Mouse (Mus musculus): ENCODE measurements around the gene Sbds. TPM values are rescaled to one million over a fixed set of nuclear protein-coding genes. Genes with fewer than 3 reads are reported as not detected.

Sbds gene
- polyA plus RNA-seq, 1 experiment from 2014 or later = 60.0 TPM

GRCm38 (mm10) chr5:130217406-130217805, 37.9 kb downstream of the Sbds start:
- Histone ChIP-seq H3K27ac (replicated peaks) (no peak overlapping the region), H3K4me1 (peaks cover 8% of the 10 kb centered on the region), H3K27me3 (no peaks in the 10 kb centered on the region), H3K36me3 (peaks cover 11% of the 10 kb centered on the region; the same call in 1 of the 2 replicates), H3K4me3 (no peak overlapping the region), H3K4me2 (replicated peaks) (no peak overlapping the region), H3K9ac (replicated peaks) (no peak overlapping the region), H3K9me3 (no peaks in the 10 kb centered on the region)
- no peak for ATAC-seq (replicated peaks)
- 87% methylated on average over 4 of the region's 4 CpGs for WGBS

- no peak within 1 kb of the TSS for H3K4me3 ChIP-seq
- ATAC-seq (replicated peaks) = no peak
- peaks cover 8% of the 10 kb centered on the region for H3K4me1 ChIP-seq
- H3K4me2 ChIP-seq (replicated peaks) = no peak within 1 kb of the TSS
- H3K36me3 ChIP-seq = peaks cover 15% of the 10 kb centered on the region; the same call in 1 of the 2 replicates
- no peak within 1 kb of the TSS for H3K9ac ChIP-seq (replicated peaks)
- 85% methylated on average over 7 of the region's 7 CpGs for WGBS
- H3K9me3 ChIP-seq = no peaks in the 10 kb centered on the region
- no peak within 1 kb of the TSS for H3K27ac ChIP-seq (replicated peaks)
- H3K27me3 ChIP-seq = no peaks in the 10 kb centered on the region
These were observed 38.5 kb downstream of the Sbds start, which contains the start of gene Tmem248 for GRCm38 (mm10) chr5:130216781-130217180. Tmem248 (plus strand) TSS chr5:130217081.

GRCm38 (mm10) chr5:130212956-130213355, 42.4 kb downstream of the Sbds start:
- WGBS = 90% methylated on average over 11 of the region's 11 CpGs
- Histone ChIP-seq H3K4me2 (replicated peaks) (no peak overlapping the region), H3K36me3 (peaks cover 47% of the 10 kb centered on the region), H3K9ac (replicated peaks) (no peak overlapping the region), H3K4me1 (no peaks in the 10 kb centered on the region), H3K27me3 (no peaks in the 10 kb centered on the region), H3K4me3 (no peak overlapping the region), H3K27ac (replicated peaks) (no peak overlapping the region), H3K9me3 (no peaks in the 10 kb centered on the region)
- ATAC-seq (replicated peaks) = no peak

- peaks cover 43% of the 10 kb centered on the region for H3K36me3 ChIP-seq
- no peak for ATAC-seq (replicated peaks)
- no peak overlapping the region for H3K4me3 ChIP-seq
- no peak overlapping the region for H3K4me2 ChIP-seq (replicated peaks)
- H3K9ac ChIP-seq (replicated peaks) = no peak overlapping the region
- H3K27ac ChIP-seq (replicated peaks) = no peak overlapping the region
- WGBS = 89% methylated on average over 4 of the region's 4 CpGs
- no peaks in the 10 kb centered on the region for H3K9me3 ChIP-seq
- H3K4me1 ChIP-seq = no peaks in the 10 kb centered on the region
- no peaks in the 10 kb centered on the region for H3K27me3 ChIP-seq
These were observed 48.0 kb downstream of the Sbds start for GRCm38 (mm10) chr5:130207299-130207698.

- WGBS = 96% methylated on average over 3 of the region's 3 CpGs
- H3K27me3 ChIP-seq = no peaks in the 10 kb centered on the region
- no peak overlapping the region for H3K9ac ChIP-seq (replicated peaks)
- no peak overlapping the region for H3K4me3 ChIP-seq
- no peaks in the 10 kb centered on the region for H3K9me3 ChIP-seq
- peaks cover 29% of the 10 kb centered on the region for H3K36me3 ChIP-seq
- H3K4me1 ChIP-seq = no peaks in the 10 kb centered on the region
- no peak overlapping the region for H3K4me2 ChIP-seq (replicated peaks)
- no peak for ATAC-seq (replicated peaks)
- H3K27ac ChIP-seq (replicated peaks) = no peak overlapping the region
These were observed 49.8 kb downstream of the Sbds start for GRCm38 (mm10) chr5:130205441-130206023.

GRCm38 (mm10) chr5:130204560-130204959, 50.8 kb downstream of the Sbds start:
- Histone ChIP-seq H3K4me2 (replicated peaks) (no peak overlapping the region), H3K4me1 (no peaks in the 10 kb centered on the region), H3K9ac (replicated peaks) (no peak overlapping the region), H3K36me3 (peaks cover 19% of the 10 kb centered on the region), H3K27me3 (no peaks in the 10 kb centered on the region), H3K9me3 (no peaks in the 10 kb centered on the region), H3K27ac (replicated peaks) (no peak overlapping the region), H3K4me3 (no peak overlapping the region)
- WGBS = 86% methylated on average over 6 of the region's 6 CpGs
- ATAC-seq (replicated peaks) = no peak

GRCm38 (mm10) chr5:130203948-130204347, 51.4 kb downstream of the Sbds start:
- H3K36me3 ChIP-seq = peaks cover 13% of the 10 kb centered on the region
- no peak overlapping the region for H3K9ac ChIP-seq (replicated peaks)
- no peaks in the 10 kb centered on the region for H3K4me1 ChIP-seq
- 80% methylated on average over 4 of the region's 4 CpGs for WGBS
- no peaks in the 10 kb centered on the region for H3K9me3 ChIP-seq
- no peak overlapping the region for H3K4me2 ChIP-seq (replicated peaks)
- ATAC-seq (replicated peaks) = no peak
- no peaks in the 10 kb centered on the region for H3K27me3 ChIP-seq
- H3K27ac ChIP-seq (replicated peaks) = no peak overlapping the region
- H3K4me3 ChIP-seq = no peak overlapping the region

- peaks cover 9% of the 10 kb centered on the region; the same call in 1 of the 2 replicates for H3K36me3 ChIP-seq
These were observed 54.9 kb downstream of the Sbds start for GRCm38 (mm10) chr5:130200233-130201029.

GRCm38 (mm10) chr5:130197981-130198380, 57.3 kb downstream of the Sbds start:
- no peaks in the 10 kb centered on the region for H3K4me1 ChIP-seq
- H3K4me2 ChIP-seq (replicated peaks) = no peak overlapping the region
- no peak overlapping the region for H3K4me3 ChIP-seq
- WGBS = 96% methylated on average over 7 of the region's 7 CpGs
- H3K9ac ChIP-seq (replicated peaks) = no peak overlapping the region
- H3K27ac ChIP-seq (replicated peaks) = no peak overlapping the region
- H3K9me3 ChIP-seq = no peaks in the 10 kb centered on the region
- ATAC-seq (replicated peaks) = no peak
- no peaks in the 10 kb centered on the region for H3K27me3 ChIP-seq
- peaks cover 17% of the 10 kb centered on the region for H3K36me3 ChIP-seq

More at GRCm38 (mm10) chr5:130200233-130201029, 54.9 kb downstream of the Sbds start:
- no peak for ATAC-seq (replicated peaks)
- Histone ChIP-seq H3K27ac (replicated peaks) (no peak overlapping the region), H3K9ac (replicated peaks) (no peak overlapping the region), H3K27me3 (no peaks in the 10 kb centered on the region), H3K4me2 (replicated peaks) (no peak overlapping the region), H3K4me3 (no peak overlapping the region), H3K4me1 (no peaks in the 10 kb centered on the region), H3K9me3 (no peaks in the 10 kb centered on the region)
- 89% methylated on average over 10 of the region's 10 CpGs for WGBS

- Histone ChIP-seq H3K9ac (replicated peaks) (no peak overlapping the region), H3K4me2 (replicated peaks) (no peak overlapping the region), H3K4me1 (no peaks in the 10 kb centered on the region), H3K9me3 (no peaks in the 10 kb centered on the region), H3K36me3 (peaks cover 21% of the 10 kb centered on the region), H3K4me3 (no peak overlapping the region), H3K27me3 (no peaks in the 10 kb centered on the region), H3K27ac (replicated peaks) (no peak overlapping the region)
- 89% methylated on average over 3 of the region's 3 CpGs for WGBS
- no peak for ATAC-seq (replicated peaks)
These were observed 57.9 kb downstream of the Sbds start for GRCm38 (mm10) chr5:130197454-130197853.

- H3K4me2 ChIP-seq (replicated peaks) = no peak overlapping the region
- H3K27ac ChIP-seq (replicated peaks) = no peak overlapping the region
- peaks cover 32% of the 10 kb centered on the region for H3K36me3 ChIP-seq
- H3K4me1 ChIP-seq = no peaks in the 10 kb centered on the region
- 96% methylated on average over 1 of the region's 1 CpGs for WGBS
- ATAC-seq (replicated peaks) = no peak
- H3K9me3 ChIP-seq = no peaks in the 10 kb centered on the region
- H3K27me3 ChIP-seq = no peaks in the 10 kb centered on the region
- no peak overlapping the region for H3K4me3 ChIP-seq
- no peak overlapping the region for H3K9ac ChIP-seq (replicated peaks)
These were observed 59.0 kb downstream of the Sbds start for GRCm38 (mm10) chr5:130196307-130196706.

All from forebrain, embryonic 15.5 days (tissue).